Mouse (Mus musculus) kidney, embryonic 15.5 days (tissue): ENCODE data around the gene Specc1. TPM values are rescaled to one million over a fixed set of nuclear protein-coding genes. Genes with fewer than 3 reads are reported as not detected.

Source experiments
- ATAC-seq: fragments of 200-750 bp; cut with Nextera tagmentation; replicated peaks from 2 replicates; pipeline ENCODE4 v1.8.0; 2017; ENCODE audit warnings: moderate TSS enrichment; ENCODE audit not compliant: low FRiP score
- H3K27ac ChIP-seq: fragments of 300-500 bp; sonication (generic); 2 replicates; pipeline ENCODE4 v1.5.1; 2015; ENCODE audit warnings: mild to moderate bottlenecking, inconsistent platforms
- H3K27me3 ChIP-seq: fragments of 300-500 bp; sonication (generic); 2 replicates; pipeline ENCODE4 v1.6.1; 2015; ENCODE audit warnings: inconsistent platforms
- H3K36me3 ChIP-seq: fragments of 300-500 bp; sonication (generic); 2 replicates; pipeline ENCODE4 v1.6.1; 2015; ENCODE audit warnings: inconsistent platforms
- H3K4me1 ChIP-seq: fragments of 300-500 bp; sonication (generic); 2 replicates; pipeline ENCODE4 v1.6.1; 2015; ENCODE audit warnings: inconsistent platforms
- H3K4me2 ChIP-seq: fragments of 300-500 bp; sonication (generic); 2 replicates; pipeline ENCODE4 v1.6.1; 2015; ENCODE audit warnings: moderate library complexity, mild to moderate bottlenecking, inconsistent platforms
- H3K4me3 ChIP-seq: fragments of 300-500 bp; sonication (generic); replicated peaks from 2 replicates; pipeline ENCODE4 v1.5.1; 2015; ENCODE audit warnings: mild to moderate bottlenecking, inconsistent platforms
- H3K9ac ChIP-seq: fragments of 300-500 bp; sonication (generic); 2 replicates; pipeline ENCODE4 v1.6.1; 2015; ENCODE audit warnings: mild to moderate bottlenecking, inconsistent platforms
- H3K9me3 ChIP-seq: fragments of 300-500 bp; sonication (generic); replicated peaks from 2 replicates; pipeline ENCODE4 v1.6.1; 2016; ENCODE audit warnings: inconsistent platforms
- WGBS: fragments of 180-500 bp; shearing (Covaris S2); methylation state at CpG from one replicate; pipeline ENCODE4 v1.1.7; 2015; ENCODE audit warnings: mixed read lengths; 5-methylcytosine and 5-hydroxymethylcytosine counted together
- polyA plus RNA-seq: library from polyadenylated mRNA; unstranded; fragments of >200 nt; fragmentation: Nextera tagmentation; extraction: Ambion mirVana; gene quantifications from 2 replicates; pipeline ENCODE4 v1.2.1, GENCODE M21; 2015

The Specc1 gene
- polyA plus RNA-seq, 1 experiment from 2014 or later: 9.9 TPM

DNA sequence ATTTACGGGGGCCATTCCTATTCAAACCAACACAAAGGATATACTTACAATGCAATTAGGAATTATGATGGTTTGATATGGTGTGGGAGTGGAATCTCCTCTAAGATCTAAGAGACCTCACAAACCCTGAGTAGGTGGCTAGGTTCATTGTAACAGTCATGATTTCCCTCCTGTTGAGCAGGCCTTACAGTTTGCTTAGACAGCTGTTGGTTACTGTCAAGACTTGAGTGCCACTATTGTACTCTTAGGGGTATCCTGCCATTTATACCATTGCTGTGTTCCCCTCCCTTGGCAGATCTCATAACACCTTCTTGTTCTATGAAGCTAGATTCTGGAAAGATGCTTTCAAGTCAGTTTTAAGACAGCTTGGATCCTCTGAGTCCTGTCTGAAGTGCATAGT, 78.7 kb downstream of the Specc1 start:
- H3K4me2 ChIP-seq: no peak overlapping the region
- H3K27ac ChIP-seq: no peak overlapping the region
- no peak for ATAC-seq
- 89% methylated on average over 1 of the region's 1 CpGs for WGBS
- H3K9me3 ChIP-seq: no peaks in the 10 kb centered on the region
- H3K9ac ChIP-seq: no peak overlapping the region
- H3K36me3 ChIP-seq: no peaks in the 10 kb centered on the region
- H3K4me3 ChIP-seq: no peak overlapping the region
- no peaks in the 10 kb centered on the region for H3K4me1 ChIP-seq
- H3K27me3 ChIP-seq: no peaks in the 10 kb centered on the region

DNA sequence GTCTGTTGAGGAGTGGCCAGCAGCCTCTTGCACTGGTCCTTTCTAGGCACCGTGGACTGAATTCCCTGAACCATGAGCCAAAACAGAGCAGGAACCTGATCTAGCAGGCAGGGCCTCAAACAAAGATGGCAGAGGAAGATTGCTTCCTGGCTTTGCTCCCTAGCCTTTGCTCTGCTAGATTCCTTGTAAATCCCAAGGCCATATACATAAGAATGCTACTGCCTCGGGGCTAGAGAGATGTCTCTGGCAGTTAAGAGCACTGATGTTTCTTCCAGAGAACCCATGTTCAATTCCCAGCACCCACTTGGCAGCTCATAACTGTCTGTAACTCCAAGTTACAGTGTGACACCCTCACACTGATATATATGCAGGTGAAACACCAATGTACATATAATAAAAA, 83.6 kb downstream of the Specc1 start:
- WGBS: 64% methylated on average over 2 of the region's 2 CpGs
- no peak overlapping the region for H3K4me3 ChIP-seq

DNA sequence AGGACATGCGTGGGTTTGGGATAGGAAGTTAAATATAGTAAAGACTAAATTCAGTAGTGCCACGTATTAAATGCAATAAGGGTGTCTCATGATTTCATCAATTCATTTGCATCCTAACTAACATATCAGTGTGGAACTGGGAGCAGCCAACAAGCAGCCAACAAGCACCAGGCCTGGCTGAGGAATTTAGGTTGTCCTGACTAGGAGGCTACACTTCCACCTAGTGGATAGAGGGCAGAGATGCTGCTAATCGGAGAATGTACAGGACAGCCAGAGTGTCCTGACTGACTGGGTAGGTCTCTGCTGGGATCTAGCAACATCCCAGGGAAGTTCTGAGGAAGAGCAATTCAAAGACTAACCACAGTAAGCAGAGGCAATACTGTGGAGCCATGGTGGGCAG, 88.1 kb downstream of the Specc1 start:
- WGBS: 36% methylated on average over 3 of the region's 3 CpGs
- H3K4me2 ChIP-seq: no peak overlapping the region
- H3K36me3 ChIP-seq: no peaks in the 10 kb centered on the region
- H3K27ac ChIP-seq: no peak overlapping the region
- no peak overlapping the region for H3K9ac ChIP-seq
- no peak for ATAC-seq
- H3K9me3 ChIP-seq: no peaks in the 10 kb centered on the region
- 0 out of 2 replicates have a peak, but pooled peaks cover 3% of the 10 kb centered on the region for H3K27me3 ChIP-seq
- no peak overlapping the region for H3K4me3 ChIP-seq
- H3K4me1 ChIP-seq: no peaks in the 10 kb centered on the region

More for the DNA sequence above, 83.6 kb downstream of the Specc1 start:
- Histone ChIP-seq H3K4me2 (no peak overlapping the region), H3K27ac (no peak overlapping the region), H3K4me1 (no peaks in the 10 kb centered on the region), H3K9ac (no peak overlapping the region), H3K36me3 (no peaks in the 10 kb centered on the region), H3K9me3 (no peaks in the 10 kb centered on the region), H3K27me3 (no peaks in the 10 kb centered on the region)
- no peak for ATAC-seq

DNA sequence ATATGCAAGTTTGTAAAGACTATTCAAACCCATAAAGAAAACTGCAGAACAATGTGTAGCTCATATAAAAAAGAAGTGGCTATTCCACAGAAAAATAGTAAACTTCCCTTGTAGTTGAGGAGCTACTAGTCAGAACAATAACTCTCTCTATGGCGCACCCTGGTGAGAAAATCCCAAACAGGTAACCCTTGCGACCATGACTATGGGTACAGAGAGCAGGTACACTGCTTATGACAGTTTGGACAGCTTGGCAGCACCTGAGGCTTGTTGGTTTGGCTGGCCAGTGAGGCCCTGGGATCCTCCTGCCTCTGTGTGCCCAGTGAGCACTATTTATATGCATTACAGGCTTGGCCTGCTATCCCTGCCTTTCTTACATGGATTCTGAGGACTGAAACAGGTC, 89.4 kb downstream of the Specc1 start:
- Histone ChIP-seq H3K9me3 (no peaks in the 10 kb centered on the region), H3K27ac (no peak overlapping the region), H3K36me3 (no peaks in the 10 kb centered on the region), H3K9ac (no peak overlapping the region), H3K4me2 (no peak overlapping the region), H3K27me3 (0 out of 2 replicates have a peak, but pooled peaks cover 3% of the 10 kb centered on the region), H3K4me3 (no peak overlapping the region), H3K4me1 (peaks cover 5% of the 10 kb centered on the region; the same call in 1 of the 2 replicates)
- ATAC-seq: no peak
- WGBS: 58% methylated on average over 2 of the region's 2 CpGs

DNA sequence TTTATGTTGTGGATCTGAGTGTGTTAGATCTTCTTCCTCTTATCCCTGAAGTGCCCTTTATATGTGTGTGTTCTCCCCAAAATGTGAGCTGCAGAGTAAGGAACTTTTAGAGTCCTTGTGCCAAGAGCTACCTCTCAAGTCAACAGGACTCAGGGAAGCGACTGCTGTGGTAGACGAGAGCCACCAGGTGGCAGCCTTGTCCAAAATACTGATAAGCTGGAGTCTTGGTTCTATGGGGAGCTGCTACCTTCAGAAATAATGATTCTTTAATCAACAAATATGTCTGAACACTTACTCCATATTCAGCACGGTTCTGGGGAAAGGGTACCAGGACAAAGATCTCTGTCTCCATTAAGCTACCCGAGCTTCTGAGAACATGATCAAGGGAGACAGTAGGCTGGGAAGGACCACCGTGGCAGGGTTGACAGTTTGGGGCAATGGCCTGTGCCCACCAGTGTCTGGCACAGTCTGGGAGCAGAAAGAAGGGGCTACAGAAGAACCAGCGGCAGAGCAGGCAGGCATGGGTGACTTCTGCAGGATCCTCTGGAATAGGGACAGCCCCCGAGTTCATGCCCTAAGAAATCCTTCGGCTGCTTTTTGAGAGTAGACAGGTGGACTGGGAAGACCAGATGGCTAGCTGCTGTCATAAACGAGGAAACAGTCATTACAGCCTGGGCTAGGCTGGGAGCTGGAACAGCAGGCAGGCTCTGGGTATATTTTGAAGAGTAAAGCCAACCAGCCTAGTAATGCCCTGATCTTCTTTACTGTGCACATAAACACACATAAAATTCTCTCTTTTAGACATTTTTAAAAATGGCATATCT, 91.5 kb downstream of the Specc1 start:
- Histone ChIP-seq H3K9ac (no peak overlapping the region), H3K4me3 (no peak overlapping the region), H3K36me3 (no peaks in the 10 kb centered on the region), H3K27me3 (0 out of 2 replicates have a peak, but pooled peaks cover 3% of the 10 kb centered on the region), H3K4me1 (peaks cover 5% of the 10 kb centered on the region; the same call in 1 of the 2 replicates), H3K27ac (no peak overlapping the region), H3K4me2 (no peak overlapping the region), H3K9me3 (no peaks in the 10 kb centered on the region)
- ATAC-seq: no peak
- WGBS: 37% methylated on average over 9 of the region's 9 CpGs

DNA sequence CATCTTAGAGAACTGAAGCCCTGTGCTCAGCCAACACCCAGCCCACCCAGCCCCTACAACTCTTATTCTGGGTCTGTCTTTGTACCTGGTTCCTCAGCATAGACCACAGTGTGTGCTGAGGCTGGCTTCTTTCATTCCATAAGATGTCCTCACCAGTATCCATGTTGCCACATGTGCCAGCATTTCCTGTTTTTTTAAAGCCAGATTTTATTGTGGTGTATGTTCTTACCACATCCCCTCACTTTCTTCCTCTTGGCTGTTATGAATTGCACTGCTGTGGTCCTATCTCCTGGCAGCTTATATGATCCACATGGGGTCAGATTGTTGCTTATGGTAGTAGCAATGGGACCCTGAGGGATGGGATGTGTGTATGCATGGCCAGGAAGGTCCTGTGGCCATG, 92.6 kb downstream of the Specc1 start:
- Histone ChIP-seq H3K9me3 (no peaks in the 10 kb centered on the region), H3K4me2 (no peak overlapping the region), H3K27me3 (0 out of 2 replicates have a peak, but pooled peaks cover 3% of the 10 kb centered on the region), H3K36me3 (no peaks in the 10 kb centered on the region), H3K27ac (no peak overlapping the region), H3K4me1 (peaks cover 5% of the 10 kb centered on the region; the same call in 1 of the 2 replicates), H3K4me3 (no peak overlapping the region), H3K9ac (no peak overlapping the region)
- ATAC-seq: no peak

DNA sequence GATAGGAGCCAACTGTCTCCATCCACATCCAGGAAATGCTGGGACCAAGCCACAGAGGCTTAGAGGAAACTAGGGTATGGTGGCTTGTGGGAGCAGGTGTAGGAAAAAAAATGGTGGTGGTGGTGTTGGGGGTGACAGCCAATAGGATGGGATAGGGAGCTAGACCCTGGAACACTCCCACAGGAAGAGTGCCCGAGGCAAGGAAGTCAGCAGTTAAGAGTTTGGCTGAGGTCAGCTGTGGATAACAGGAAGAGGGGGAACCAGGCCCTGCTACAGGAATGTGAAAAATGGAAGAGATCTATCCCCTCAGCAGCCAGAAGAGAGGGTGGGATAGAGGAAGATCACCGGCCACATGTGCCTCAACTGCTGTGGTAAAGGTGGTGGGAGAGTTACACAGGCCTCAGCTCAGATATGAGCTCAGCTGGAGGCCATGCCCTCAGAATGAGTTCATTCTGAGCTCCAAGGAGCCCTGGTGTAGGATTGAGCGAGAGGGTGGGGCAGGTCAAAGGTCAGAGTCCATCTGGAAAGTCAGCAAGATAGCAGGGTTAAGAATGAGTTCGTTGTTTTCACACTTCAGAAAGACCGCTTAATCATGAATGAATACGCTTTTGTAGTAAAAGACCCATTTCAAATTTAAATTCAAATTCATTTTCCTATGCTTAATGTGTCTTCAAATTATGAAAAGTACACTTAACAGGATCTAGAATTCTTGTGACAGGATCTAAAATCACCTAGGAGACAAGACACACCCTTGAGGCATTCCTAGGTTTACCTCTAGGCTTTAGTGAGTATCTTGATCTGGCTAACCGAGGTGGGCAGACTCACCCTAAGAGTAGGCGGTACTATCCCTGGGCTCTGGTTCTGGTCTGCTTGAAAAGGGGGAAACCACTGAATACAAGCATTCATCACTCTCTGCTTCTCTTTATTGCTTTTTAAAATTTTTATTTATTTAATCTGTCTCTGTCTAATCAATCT, 94.1 kb downstream of the Specc1 start:
- H3K36me3 ChIP-seq: no peaks in the 10 kb centered on the region
- 0 out of 2 replicates have a peak, but pooled peaks cover 3% of the 10 kb centered on the region for H3K27me3 ChIP-seq
- 69% methylated on average over 8 of the region's 8 CpGs for WGBS
- no peaks in the 10 kb centered on the region for H3K9me3 ChIP-seq
- H3K4me1 ChIP-seq: peaks cover 5% of the 10 kb centered on the region; the same call in 1 of the 2 replicates
- ATAC-seq: no peak
- no peak overlapping the region for H3K27ac ChIP-seq
- H3K4me3 ChIP-seq: no peak overlapping the region
- H3K9ac ChIP-seq: no peak overlapping the region
- H3K4me2 ChIP-seq: no peak overlapping the region

DNA sequence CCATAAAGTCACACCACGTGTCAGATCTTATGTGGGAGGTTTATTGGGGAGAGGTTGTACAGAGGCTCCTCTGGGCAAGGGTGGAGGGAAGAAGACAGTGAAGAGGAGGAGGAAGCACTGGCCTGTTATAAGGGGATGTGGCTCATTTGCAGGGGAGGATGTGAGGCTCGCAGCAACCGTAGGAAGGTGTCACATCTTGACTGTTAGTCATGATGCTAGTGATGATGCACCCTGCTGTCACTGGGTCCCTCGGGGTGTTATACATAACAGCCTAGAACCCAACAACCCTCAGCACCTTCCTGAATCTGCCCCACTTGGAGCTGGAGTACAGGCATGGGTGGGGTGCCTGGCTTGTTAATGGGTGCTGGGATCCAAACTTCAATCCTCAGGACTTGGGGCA, 94.9 kb downstream of the Specc1 start:
- Histone ChIP-seq H3K27ac (no peak overlapping the region), H3K36me3 (no peaks in the 10 kb centered on the region), H3K9me3 (no peaks in the 10 kb centered on the region), H3K4me2 (no peak overlapping the region), H3K9ac (no peak overlapping the region), H3K4me1 (peaks cover 5% of the 10 kb centered on the region; the same call in 1 of the 2 replicates), H3K4me3 (no peak overlapping the region), H3K27me3 (0 out of 2 replicates have a peak, but pooled peaks cover 3% of the 10 kb centered on the region)
- WGBS: 80% methylated on average over 4 of the region's 4 CpGs
- no peak for ATAC-seq

DNA sequence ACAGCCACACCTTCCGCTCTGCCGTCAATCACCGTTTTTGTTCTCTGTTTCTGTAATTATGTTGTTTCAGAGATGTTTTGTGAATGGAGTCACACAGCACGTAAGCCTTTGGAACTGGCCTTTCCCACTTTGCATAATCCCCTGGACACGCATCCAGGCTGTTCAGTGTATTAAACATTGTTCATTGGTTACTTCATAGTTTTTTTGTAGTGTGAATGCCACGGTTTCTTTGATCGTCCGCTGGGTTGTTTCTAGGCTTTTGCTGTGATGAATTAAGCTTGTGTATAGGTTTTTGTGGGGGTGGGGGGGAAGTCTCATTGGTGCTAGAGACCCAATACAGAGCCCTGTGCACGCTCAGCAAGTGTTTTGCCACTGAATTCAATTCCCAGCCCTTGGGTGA, 97.4 kb downstream of the Specc1 start:
- no peak for ATAC-seq
- Histone ChIP-seq H3K9me3 (no peaks in the 10 kb centered on the region), H3K36me3 (no peaks in the 10 kb centered on the region), H3K27ac (no peak overlapping the region), H3K9ac (no peak overlapping the region), H3K27me3 (no peaks in the 10 kb centered on the region), H3K4me3 (no peak overlapping the region), H3K4me1 (peaks cover 5% of the 10 kb centered on the region; the same call in 1 of the 2 replicates), H3K4me2 (no peak overlapping the region)
- 86% methylated on average over 9 of the region's 9 CpGs for WGBS

DNA sequence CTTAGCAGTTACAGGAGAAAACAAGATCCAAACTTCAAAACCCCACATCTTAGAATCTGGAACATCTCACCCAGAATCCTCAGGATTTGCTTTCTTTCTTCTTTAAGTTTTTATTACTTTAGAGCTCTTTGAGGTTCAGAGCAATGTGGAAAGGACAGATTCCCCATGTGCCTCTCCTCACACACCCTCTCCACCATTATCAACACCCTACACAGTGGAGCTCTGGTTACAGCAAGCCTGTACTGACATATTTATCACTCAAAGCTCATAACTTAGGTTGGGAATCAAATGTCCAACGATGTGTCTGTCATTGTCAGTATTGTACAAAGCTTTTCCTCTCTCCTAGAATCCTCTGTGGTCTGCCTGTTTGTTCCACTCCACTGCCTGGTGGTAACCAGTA, 108.0 kb downstream of the Specc1 start:
- 20% methylated on average over 1 of the region's 1 CpGs for WGBS
- H3K27me3 ChIP-seq: no peaks in the 10 kb centered on the region

DNA sequence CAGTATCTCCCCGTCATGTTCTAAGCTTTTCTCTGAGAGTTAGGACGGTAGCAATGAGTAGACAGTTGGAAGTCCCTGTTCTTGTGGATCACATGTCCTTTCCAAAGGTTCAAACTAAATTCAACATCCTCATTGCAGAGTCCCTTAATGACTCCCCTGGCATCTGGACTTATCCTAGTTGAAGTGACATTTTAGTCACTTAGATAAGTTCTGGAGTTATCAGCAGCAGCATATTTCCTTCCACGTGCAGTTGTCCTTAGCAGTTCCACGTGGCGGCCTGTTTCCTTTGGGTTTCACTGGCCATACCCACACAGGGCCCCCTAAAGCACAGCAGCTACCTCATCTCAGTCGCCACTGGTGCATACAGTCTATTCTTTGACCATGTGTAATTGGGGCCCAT, 109.1 kb downstream of the Specc1 start:
- 75% methylated on average over 6 of the region's 6 CpGs for WGBS
- no peaks in the 10 kb centered on the region for H3K4me1 ChIP-seq

More for the DNA sequence above, 108.0 kb downstream of the Specc1 start:
- Histone ChIP-seq H3K27ac (no peak overlapping the region), H3K4me2 (no peak overlapping the region), H3K36me3 (no peaks in the 10 kb centered on the region), H3K9ac (no peak overlapping the region), H3K4me1 (no peaks in the 10 kb centered on the region), H3K9me3 (no peaks in the 10 kb centered on the region), H3K4me3 (no peak overlapping the region)
- no peak for ATAC-seq

DNA sequence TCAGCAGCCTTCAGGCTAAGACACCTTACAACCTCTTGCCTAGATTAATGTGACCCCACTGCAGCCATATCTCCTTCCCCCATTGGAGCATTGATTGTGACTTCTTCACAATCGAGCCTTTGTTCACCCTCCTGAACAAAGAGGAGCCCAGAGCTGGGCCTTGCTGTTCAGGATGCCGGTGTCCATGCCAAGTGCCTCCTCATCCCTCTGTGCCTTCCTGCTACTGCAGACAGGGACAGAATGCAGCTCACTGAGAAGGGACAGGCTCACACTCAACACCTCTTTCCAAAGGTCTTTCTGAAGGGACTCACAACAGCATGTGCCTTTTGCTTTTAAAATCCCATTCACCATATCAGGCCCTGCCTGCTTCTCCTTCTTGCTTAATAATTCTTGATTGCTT, 113.0 kb downstream of the Specc1 start:
- Histone ChIP-seq H3K36me3 (no peaks in the 10 kb centered on the region), H3K27ac (no peak overlapping the region), H3K4me2 (no peak overlapping the region), H3K9ac (no peak overlapping the region), H3K4me3 (no peak overlapping the region), H3K27me3 (no peaks in the 10 kb centered on the region), H3K4me1 (no peaks in the 10 kb centered on the region), H3K9me3 (no peaks in the 10 kb centered on the region)
- 80% methylated on average over 2 of the region's 2 CpGs for WGBS
- no peak for ATAC-seq

More for the DNA sequence above, 109.1 kb downstream of the Specc1 start:
- Histone ChIP-seq H3K4me3 (no peak overlapping the region), H3K9me3 (no peaks in the 10 kb centered on the region), H3K4me2 (no peak overlapping the region), H3K27ac (no peak overlapping the region), H3K36me3 (no peaks in the 10 kb centered on the region), H3K9ac (no peak overlapping the region), H3K27me3 (no peaks in the 10 kb centered on the region)
- ATAC-seq: no peak
